Mouse (Mus musculus): Measurements from ENCODE around the gene Map1s.

DNA sequence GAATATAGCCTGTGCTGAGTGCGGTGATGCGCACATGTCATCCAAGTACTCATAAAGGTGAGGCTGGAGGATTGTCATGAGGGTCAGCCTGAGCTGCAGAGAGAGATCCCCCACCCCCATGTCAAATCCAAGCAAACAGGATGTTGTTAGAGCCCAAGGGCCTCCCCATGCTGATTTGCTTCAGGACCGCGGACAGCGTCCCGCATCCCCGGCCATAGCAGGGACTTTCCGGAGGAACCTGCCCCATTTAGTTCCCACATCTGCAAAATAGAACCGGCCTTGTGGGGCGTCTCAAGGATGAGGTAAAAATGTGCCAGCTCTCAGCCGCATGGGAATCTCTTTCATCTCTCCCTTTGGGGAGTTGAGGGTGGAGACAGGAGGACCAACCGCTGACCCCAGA lies 20.1 kb upstream of the Map1s start:
- no peak for TF ChIP-seq CTCF (IDR thresholded peaks at IDR 0.05; ENCODE audit: low read depth, low read length)
- TF ChIP-seq POLR2A (IDR thresholded peaks at IDR 0.05; ENCODE audit: borderline replicate concordance, low read depth, low read length) = no peak
